Mouse (Mus musculus) A20 (cell line): ENCODE results near the gene Vtcn1.

ENCODE experiments used
- DNase-seq: peaks from one replicate; pipeline ENCODE4 v3.0.0-alpha.2; 2011; ENCODE audit warnings: low read depth, low spot score

Vtcn1 gene

DNA sequence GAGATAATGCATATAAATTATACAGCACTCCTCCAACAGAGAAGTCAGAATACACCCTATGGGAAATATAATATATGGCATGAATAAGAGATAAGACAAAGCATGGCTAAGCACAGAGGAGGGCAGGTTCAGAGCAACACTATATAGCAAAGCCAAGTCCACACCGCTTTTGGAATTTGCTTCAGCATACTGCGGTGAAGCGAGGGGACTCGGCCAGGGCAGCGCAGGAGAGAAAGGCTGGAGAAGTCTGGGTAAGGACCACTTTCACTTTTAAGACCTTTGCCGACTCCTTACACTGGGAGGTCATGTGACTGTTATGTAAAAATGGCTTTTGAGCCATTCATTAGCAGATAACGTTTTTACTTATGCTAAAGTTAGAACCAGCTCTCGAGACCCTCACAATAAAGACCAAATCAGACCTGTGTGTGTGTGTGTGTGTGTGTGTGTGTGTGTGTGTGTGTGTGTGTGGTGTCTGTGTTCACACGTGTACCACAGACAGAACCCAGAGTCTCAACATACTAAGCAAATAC, 95.4 kb downstream of the Vtcn1 start:
- DNase-seq = peak; percentile 31

DNA sequence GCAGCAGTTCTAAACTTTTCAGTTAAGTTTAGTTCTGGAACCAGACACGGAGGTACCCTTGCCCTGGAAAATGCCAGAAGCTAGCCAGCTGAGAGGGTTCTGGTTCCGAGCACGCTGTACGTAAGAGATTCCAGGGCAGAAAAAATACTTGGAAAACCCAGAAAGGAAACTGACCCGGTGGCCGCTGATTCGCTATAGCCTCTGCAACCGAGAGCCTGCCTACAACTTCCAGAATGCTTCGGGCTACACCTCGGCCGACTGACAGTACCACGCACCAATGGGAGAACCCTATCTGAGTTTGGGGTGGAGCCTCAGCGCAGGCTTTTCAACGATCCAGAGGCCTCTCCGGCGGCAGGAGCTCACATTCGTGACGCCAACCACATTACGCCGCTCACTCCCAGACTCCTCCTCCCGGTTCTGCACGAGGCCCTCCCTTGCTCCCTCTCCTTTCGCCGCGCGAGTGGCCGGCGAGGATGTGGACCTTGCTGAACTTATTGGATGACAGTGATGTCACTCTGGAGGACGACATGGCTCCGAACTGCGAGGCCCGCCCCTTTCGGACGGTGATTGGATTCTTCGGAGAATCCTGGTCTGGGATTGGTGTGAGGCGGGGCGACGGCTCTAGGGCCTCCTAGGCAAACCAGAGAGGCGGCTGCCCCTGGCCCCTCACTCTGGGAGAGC, 96.7 kb downstream of the Vtcn1 start, which contains the start of gene Trim45:
Trim45 (plus strand) TSS at position 378 of the 681 bp plus-strand sequence.
- peak; percentile 99 for DNase-seq

DNA sequence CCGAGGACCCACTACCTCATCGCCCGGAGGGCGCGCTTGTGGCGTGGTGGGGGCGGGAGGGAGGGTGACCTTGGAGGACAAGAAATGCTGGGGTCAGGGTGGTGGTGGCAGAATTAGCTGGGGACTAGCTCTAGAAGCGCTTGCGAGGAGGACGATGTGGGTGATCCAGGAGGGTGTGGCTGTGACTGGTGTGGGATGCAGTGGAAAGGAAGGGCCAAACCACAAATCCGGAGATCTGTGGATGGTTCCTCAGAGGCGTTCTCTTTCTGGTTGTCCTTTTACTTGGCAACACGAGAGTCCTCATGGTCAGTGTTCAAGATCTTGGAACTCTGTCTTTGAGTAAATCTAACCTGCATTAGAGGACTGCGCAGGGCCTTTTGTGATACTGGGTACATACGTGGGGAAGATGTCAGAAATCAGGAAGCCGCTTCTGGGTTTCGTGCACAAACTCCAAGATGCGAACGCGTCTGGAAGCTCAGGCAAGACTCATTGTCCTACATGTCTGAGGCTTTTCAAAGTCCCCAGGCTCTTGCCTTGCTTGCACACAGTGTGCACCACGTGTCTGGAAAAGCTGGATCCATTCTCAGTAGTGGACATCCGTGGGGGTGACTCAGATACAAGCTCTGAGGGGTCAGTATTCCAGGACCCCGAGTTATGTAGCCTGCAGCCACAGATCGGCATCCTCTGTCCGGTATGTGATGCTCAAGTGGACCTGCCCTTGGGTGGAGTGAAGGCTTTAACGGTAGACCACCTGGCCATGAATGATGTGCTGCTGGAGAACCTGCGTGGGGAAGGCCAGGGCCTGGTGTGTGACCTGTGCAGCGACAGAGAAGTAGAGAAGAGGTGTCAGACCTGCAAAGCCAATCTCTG, 97.5 kb downstream of the Vtcn1 start:
- DNase-seq = no peak

DNA sequence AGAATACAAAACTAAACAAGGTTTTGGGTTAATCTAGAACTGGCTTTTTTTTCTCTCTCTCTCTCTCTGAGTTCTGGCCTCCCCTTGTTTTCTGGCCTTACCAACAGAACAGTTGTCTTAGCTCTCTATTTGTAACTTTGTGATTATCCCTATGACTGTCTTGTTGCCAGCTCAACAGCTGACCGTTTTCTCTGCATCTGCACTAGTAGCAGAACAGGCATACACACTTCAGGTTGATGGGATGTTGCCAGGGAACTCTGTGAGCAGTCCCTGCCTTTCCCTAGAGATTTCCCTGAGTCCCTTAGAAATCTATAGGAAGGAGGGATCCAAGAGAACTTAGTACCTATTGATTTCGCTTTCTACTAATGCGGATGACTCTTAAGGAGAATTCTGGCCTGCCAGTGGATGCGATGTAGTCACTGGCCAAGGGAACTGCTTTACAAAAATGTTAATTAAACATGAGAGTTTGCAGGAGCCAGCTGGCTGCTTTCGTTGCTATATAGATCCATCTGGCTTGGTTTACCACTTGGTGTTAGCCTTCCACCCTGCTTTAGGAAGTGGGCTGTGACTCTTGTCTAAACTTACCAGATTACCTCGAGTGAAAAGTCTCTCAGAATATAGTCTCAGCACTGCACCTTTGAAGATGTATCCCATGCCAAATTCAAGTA, 98.9 kb downstream of the Vtcn1 start:
- no peak for DNase-seq

DNA sequence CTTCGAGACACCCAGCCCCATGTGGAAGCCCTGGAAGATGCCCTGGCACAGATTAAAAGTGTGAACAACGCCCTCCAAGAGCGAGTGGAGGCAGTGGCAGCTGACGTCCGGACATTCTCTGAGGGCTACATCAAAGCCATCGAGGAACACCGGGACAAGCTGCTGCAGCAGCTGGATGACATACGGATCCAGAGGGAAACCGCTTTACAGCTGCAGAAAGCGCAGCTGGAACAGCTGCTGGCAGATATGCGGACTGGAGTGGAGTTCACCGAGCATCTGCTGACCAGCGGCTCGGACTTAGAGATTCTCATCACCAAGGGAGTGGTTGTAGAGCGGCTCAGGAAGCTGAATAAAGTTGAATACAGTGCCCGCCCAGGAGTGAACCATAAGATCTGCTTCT, 99.9 kb downstream of the Vtcn1 start:
- no peak for DNase-seq

DNA sequence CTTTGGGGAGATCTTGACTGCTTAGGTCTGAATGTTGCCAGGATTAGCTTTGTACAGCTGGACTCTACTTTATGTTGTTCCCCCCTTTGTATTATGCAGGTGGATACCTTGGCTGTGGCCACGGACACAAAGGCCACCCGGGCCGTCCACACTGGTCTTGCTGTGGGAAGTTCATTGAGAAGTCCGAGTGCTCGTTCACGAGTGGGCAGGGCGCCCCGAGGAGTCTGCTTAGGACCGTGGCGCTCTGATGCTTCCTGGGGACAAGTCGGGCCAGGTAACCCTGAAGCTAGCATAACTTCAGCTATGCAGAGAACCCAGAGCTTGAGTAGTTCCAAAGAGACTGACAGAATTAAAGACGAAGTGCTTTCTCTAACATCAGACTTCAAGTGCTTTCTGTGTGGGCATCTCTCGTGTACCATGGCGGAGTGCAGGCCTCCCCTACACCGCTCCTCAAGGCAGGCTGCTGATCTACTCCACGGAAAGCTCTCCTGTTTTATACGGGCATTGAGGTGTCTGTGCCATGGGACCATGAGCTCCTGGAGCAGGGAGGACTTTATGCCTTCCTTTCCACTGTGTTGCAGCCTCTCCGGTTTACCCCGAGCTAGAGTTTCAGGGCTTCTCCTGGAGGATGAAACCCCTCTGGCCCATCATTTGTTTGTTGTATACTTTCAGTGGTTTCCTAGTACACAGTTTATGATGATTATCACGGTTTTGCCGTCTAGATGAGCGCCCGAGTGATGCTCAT, 106.2 kb downstream of the Vtcn1 start:
- no peak for DNase-seq

DNA sequence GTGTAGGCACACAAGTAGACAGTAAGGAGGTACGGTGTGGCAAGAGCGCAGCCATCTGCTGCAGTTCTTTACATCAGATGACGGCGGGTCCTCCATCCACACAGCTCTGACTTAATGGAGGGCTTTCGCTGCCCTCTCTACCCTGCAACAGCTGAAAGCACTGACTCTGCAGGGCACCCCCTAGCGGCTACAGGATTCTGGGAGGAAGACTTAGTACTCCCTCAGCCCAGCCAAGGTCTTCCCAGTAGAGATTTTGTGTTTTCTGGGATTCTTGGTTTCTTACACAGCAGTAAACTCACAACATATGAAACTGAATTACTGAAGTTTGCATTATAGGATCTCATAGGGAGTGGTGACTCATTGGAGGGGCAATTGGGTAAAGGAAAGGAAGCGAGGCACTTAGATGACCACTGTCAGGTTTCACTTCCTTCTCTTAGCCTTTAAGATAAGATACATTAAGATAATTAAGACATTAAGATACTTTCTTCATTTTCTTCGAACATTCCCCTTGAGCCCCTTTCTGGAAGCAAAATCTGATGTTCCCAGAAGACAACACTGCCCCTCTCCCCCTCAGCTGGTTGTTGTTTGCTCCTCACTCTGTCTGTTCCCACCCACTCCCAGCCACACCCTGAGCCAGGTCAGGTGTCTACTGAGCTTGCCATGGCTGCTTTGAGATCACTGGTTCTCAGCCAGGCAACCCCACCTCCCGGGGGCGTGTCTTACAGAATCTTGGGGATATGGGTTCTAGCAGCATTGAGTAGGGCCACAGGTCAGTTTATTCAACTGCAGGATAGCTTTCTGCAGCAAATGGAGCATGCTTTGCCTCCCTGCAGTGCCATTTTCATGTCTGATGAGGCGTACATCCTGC, 107.1 kb downstream of the Vtcn1 start:
- DNase-seq = peak; percentile 58

DNA sequence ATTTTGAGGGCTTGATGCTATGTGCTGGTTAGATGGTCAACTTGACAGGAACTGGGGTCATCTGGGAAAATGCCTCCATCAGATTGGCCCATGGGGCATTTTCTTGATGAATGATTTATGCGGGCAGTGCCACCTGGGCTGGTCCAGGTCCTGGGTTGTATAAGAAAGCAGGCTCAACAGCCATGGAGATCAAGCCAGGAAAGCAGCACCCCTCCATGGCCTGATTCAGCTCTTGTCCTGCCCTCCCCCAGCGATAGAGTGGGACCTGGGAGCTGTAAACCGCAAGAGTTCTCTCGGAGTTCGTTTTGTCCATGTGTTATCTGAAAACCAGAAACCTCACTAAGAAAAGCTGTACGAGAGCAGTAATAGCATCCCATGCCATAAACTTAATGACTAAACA, 110.3 kb downstream of the Vtcn1 start:
- no peak for DNase-seq

DNA sequence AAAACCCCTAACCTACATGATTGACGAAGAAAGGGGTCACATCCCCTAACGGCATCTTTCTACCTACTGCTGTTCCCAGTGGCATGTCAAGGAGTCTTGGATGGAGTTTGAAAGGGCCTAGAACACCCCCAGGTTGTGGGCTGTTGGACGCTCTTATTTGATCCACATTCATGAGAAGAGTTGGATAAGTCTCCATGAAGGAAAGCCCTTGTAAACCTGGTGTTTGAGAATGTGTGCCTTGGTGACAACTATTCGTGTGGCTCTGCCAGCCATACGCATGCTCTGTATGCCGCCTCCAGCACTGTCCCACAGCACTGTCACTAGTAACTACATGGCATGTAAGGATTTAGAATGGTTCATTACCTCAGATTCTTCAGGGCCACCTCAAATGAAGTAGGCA, 110.9 kb downstream of the Vtcn1 start:
- DNase-seq = no peak

DNA sequence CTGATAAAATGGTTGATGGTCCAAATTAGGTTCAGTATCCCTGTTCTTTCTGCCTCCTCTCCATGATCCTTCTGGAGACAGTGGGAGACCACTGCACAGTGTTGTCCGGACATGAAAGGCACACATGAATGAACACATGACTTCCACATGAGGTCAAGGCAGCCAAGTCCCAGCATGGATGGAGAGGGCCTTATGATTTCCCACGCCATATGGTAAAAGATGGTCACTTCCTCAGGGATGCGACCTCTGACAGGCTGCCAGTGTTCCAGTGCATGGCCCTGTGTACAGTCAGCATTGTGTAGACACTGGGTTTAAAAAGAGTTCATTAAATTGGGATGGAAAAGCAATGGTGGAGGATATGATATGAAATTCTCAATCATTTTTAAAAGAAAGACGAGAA, 113.0 kb downstream of the Vtcn1 start:
- no peak for DNase-seq

DNA sequence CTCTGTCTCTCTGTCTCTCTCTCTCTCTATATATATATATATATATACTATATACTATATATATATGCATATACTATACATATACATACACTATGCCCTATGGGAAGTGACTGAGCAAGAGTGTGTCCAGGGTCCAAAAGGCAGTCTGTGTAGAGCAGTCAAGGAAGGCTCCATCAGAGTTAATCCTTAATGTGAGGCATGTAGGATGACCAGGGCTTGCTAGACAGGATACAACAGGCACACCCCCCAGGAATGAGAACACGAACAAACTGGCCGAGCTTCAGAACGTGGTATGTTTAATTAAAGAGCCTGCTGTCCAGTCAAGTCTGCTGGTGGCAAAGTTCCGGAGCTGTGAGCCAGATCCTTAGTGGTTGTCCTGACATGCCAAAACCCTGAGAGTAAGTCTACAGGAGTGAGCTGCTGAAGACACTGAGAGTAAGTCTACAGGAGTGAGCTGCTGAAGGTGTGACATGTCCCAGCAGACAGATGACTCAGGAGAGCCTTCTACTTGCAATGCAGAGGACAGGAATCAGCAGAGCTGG, 115.3 kb downstream of the Vtcn1 start:
- no peak for DNase-seq
